Mouse (Mus musculus) stomach, embryonic 16.5 days (tissue): ENCODE results near the gene 4930562C15Rik. TPM values are rescaled to one million over a fixed set of nuclear protein-coding genes. Genes with fewer than 3 reads are reported as not detected.

Experiments
- ATAC-seq: fragments of 200-750 bp; cut with Nextera tagmentation; 2 replicates; pipeline ENCODE4 v1.8.0; 2017; ENCODE audit warnings: moderate number of reproducible peaks, moderate TSS enrichment; ENCODE audit not compliant: insufficient read depth, low FRiP score
- H3K27ac ChIP-seq: fragments of 300-500 bp; sonication (generic); 2 replicates; pipeline ENCODE4 v1.5.1; 2014; ENCODE audit warnings: low read length
- H3K27me3 ChIP-seq: fragments of 300-500 bp; sonication (generic); 2 replicates; pipeline ENCODE4 v1.6.1; 2014; ENCODE audit warnings: low read length, control low read depth, mixed read lengths; ENCODE audit not compliant: control insufficient read depth, insufficient read depth
- H3K36me3 ChIP-seq: fragments of 300-500 bp; sonication (generic); 2 replicates; pipeline ENCODE4 v1.6.1; 2014; ENCODE audit warnings: low read length; ENCODE audit not compliant: control insufficient read depth, insufficient read depth
- H3K4me1 ChIP-seq: fragments of 300-500 bp; sonication (generic); 2 replicates; pipeline ENCODE4 v1.6.1; 2014; ENCODE audit warnings: low read length, control low read depth, mixed read lengths; ENCODE audit not compliant: control insufficient read depth, insufficient read depth
- H3K4me2 ChIP-seq: fragments of 300-500 bp; sonication (generic); 2 replicates; pipeline ENCODE4 v1.6.1; 2014; ENCODE audit warnings: low read depth, low read length, mixed read lengths
- H3K4me3 ChIP-seq: fragments of 300-500 bp; sonication (generic); replicated peaks from 2 replicates; pipeline ENCODE4 v1.5.1; 2014; ENCODE audit warnings: mild to moderate bottlenecking, low read length
- H3K9ac ChIP-seq: fragments of 300-500 bp; sonication (generic); 2 replicates; pipeline ENCODE4 v1.6.1; 2014; ENCODE audit warnings: low read length
- H3K9me3 ChIP-seq: fragments of 300-500 bp; sonication (generic); replicated peaks from 2 replicates; pipeline ENCODE4 v1.6.1; 2016; ENCODE audit warnings: low read length, control low read depth; ENCODE audit not compliant: control insufficient read depth
- WGBS: fragments of 180-500 bp; shearing (Covaris S2); extraction: QIAGEN DNeasy Blood & Tissue Kit; methylation state at CpG from one replicate; pipeline ENCODE4 v1.1.7; 2014; 5-methylcytosine and 5-hydroxymethylcytosine counted together
- polyA plus RNA-seq: library from polyadenylated mRNA; unstranded; fragments of >200 nt; fragmentation: Nextera tagmentation; extraction: Ambion mirVana; gene quantifications from 2 replicates; pipeline ENCODE4 v1.2.1, GENCODE M21; 2015

Gene 4930562C15Rik
- polyA plus RNA-seq, 1 experiment from 2014 or later = 0.27 TPM

GRCm38 (mm10) chr16:4875198-4876032 is 40.2 kb downstream of the 4930562C15Rik start:
- Histone ChIP-seq H3K27ac (peak overlapping the region; percentile 49; the same call in 1 of the 2 replicates), H3K9me3 (no peaks in the 10 kb centered on the region), H3K36me3 (0 out of 2 replicates have a peak, but pooled peaks cover 7% of the 10 kb centered on the region), H3K4me3 (no peak overlapping the region), H3K4me1 (peaks cover 24% of the 10 kb centered on the region), H3K4me2 (no peak overlapping the region), H3K27me3 (no peaks in the 10 kb centered on the region), H3K9ac (no peak overlapping the region; the same call in 1 of the 2 replicates)
- no peak for ATAC-seq
- WGBS = 71% methylated on average over 23 of the region's 23 CpGs

GRCm38 (mm10) chr16:4876033-4876680 is 40.9 kb downstream of the 4930562C15Rik start:
- Histone ChIP-seq H3K36me3 (0 out of 2 replicates have a peak, but pooled peaks cover 7% of the 10 kb centered on the region), H3K9ac (peak overlapping the region; percentile 31; the same call in 1 of the 2 replicates), H3K9me3 (no peaks in the 10 kb centered on the region), H3K27ac (peak overlapping the region; percentile 49; the same call in 1 of the 2 replicates), H3K4me1 (peaks cover 24% of the 10 kb centered on the region), H3K4me3 (no peak overlapping the region), H3K4me2 (no peak overlapping the region), H3K27me3 (no peaks in the 10 kb centered on the region)
- WGBS = 69% methylated on average over 8 of the region's 8 CpGs
- no peak for ATAC-seq

GRCm38 (mm10) chr16:4877195-4877594 is 42.0 kb downstream of the 4930562C15Rik start:
- ATAC-seq = no peak
- WGBS = 70% methylated on average over 4 of the region's 4 CpGs
- peak overlapping the region; percentile 93 for H3K9ac ChIP-seq
- no peaks in the 10 kb centered on the region for H3K27me3 ChIP-seq
- no peaks in the 10 kb centered on the region for H3K9me3 ChIP-seq
- peak overlapping the region; percentile 81 for H3K4me2 ChIP-seq
- peak overlapping the region; percentile 89 for H3K4me3 ChIP-seq
- 0 out of 2 replicates have a peak, but pooled peaks cover 3% of the 10 kb centered on the region for H3K36me3 ChIP-seq
- peak overlapping the region; percentile 100 for H3K27ac ChIP-seq
- H3K4me1 ChIP-seq = peaks cover 32% of the 10 kb centered on the region

GRCm38 (mm10) chr16:4877701-4878100 is 42.5 kb downstream of the 4930562C15Rik start:
- 53% methylated on average over 3 of the region's 3 CpGs for WGBS
- no peaks in the 10 kb centered on the region for H3K27me3 ChIP-seq
- H3K9ac ChIP-seq = peak overlapping the region; percentile 93
- H3K27ac ChIP-seq = peak overlapping the region; percentile 100
- peak overlapping the region; percentile 89 for H3K4me3 ChIP-seq
- 0 out of 2 replicates have a peak, but pooled peaks cover 3% of the 10 kb centered on the region for H3K36me3 ChIP-seq
- peaks cover 32% of the 10 kb centered on the region for H3K4me1 ChIP-seq
- peak overlapping the region; percentile 81 for H3K4me2 ChIP-seq
- no peaks in the 10 kb centered on the region for H3K9me3 ChIP-seq
- ATAC-seq = no peak

- Histone ChIP-seq H3K27ac (peak overlapping the region; percentile 100), H3K36me3 (0 out of 2 replicates have a peak, but pooled peaks cover 3% of the 10 kb centered on the region), H3K4me1 (peaks cover 32% of the 10 kb centered on the region), H3K4me2 (peak overlapping the region; percentile 81), H3K4me3 (peak overlapping the region; percentile 89), H3K9ac (peak overlapping the region; percentile 93), H3K27me3 (no peaks in the 10 kb centered on the region), H3K9me3 (no peaks in the 10 kb centered on the region)
- WGBS = 12% methylated on average over 5 of the region's 5 CpGs
- ATAC-seq = peak; percentile 27
Observed at GRCm38 (mm10) chr16:4878192-4878885, 43.1 kb downstream of the 4930562C15Rik start.

GRCm38 (mm10) chr16:4879101-4879707 is 44.0 kb downstream of the 4930562C15Rik start:
- ATAC-seq = peak; percentile 4
- Histone ChIP-seq H3K9me3 (no peaks in the 10 kb centered on the region), H3K4me2 (peak overlapping the region; percentile 81), H3K27me3 (no peaks in the 10 kb centered on the region), H3K4me3 (peak overlapping the region; percentile 89), H3K9ac (peak overlapping the region; percentile 93), H3K4me1 (peaks cover 32% of the 10 kb centered on the region), H3K36me3 (0 out of 2 replicates have a peak, but pooled peaks cover 3% of the 10 kb centered on the region), H3K27ac (peak overlapping the region; percentile 100)
- under 1% methylated on average over 51 of the region's 54 CpGs for WGBS

- 0 out of 2 replicates have a peak, but pooled peaks cover 3% of the 10 kb centered on the region for H3K36me3 ChIP-seq
- peak overlapping the region; percentile 81 for H3K4me2 ChIP-seq
- H3K4me1 ChIP-seq = peaks cover 32% of the 10 kb centered on the region
- H3K9me3 ChIP-seq = no peaks in the 10 kb centered on the region
- peak overlapping the region; percentile 100 for H3K27ac ChIP-seq
- peak; percentile 80 for ATAC-seq
- peak overlapping the region; percentile 93 for H3K9ac ChIP-seq
- peak overlapping the region; percentile 89 for H3K4me3 ChIP-seq
- under 1% methylated on average over 40 of the region's 40 CpGs for WGBS
- H3K27me3 ChIP-seq = no peaks in the 10 kb centered on the region
Observed at GRCm38 (mm10) chr16:4879708-4880124, 44.5 kb downstream of the 4930562C15Rik start.

- WGBS = under 1% methylated on average over 48 of the region's 48 CpGs
- Histone ChIP-seq H3K27ac (peak within 1 kb of the TSS; percentile 100), H3K4me2 (peak within 1 kb of the TSS; percentile 81), H3K4me3 (peak within 1 kb of the TSS; percentile 89), H3K36me3 (0 out of 2 replicates have a peak, but pooled peaks cover 3% of the 10 kb centered on the region), H3K9ac (peak within 1 kb of the TSS; percentile 94), H3K4me1 (peaks cover 36% of the 10 kb centered on the region), H3K27me3 (no peaks in the 10 kb centered on the region), H3K9me3 (no peaks in the 10 kb centered on the region)
- ATAC-seq = peak; percentile 88
Observed at GRCm38 (mm10) chr16:4880136-4880825, 45.1 kb downstream of the 4930562C15Rik start, which contains the start of gene Ubald1. Ubald1 (minus strand) TSS chr16:4880315.
